Comparison of ENCODE assay signal across 21 mouse cellular contexts in the genomic region with DNA sequence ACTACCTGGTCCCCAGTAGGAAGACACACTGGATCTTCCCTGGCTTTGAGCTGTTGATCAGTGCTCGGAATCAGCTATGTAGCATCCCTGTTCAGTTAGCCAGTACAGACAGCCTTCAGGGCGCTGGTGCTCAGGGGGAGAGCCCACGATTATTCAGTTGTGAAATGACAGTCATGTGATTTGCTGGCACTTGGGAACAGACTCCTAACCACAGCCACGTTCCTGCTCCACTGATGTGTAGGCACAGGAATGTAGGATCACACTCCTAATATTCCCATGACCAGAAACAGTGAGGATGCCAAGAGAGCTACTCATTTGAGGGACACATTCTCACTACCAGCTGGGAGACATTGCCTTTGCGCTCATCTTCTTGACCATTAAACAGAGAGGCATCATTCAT. TPM values are rescaled to one million over a fixed set of nuclear protein-coding genes. Genes with fewer than 3 reads are reported as not detected.
DNase-seq lines count a peak whose midpoint lies in the region; ATAC-seq and TF ChIP-seq lines count a peak whose summit lies in the region.
"Had no signal": no experiment of that assay in that cellular context is flagged by ENCODE, and none has a peak within 500 bp of the region (broad histone marks: within the 10 kb centered on the region; RNA-seq: fewer than 3 reads in every experiment).

No protein-coding gene starts in this region.

- in situ Hi-C loops in Patski (cut with MboI; ENCODE audit: low pct_unique_long_range_greater_than_20kb) = loop anchor here (5.0 to 10.0 kb wide), 3 partner anchors 76 to 204 kb away; no protein-coding TSS in a partner anchor

- H3K9me3 ChIP-seq in lung, postnatal 0 days (ENCODE audit: low read length) = no peaks in the 10 kb centered on the region
- H3K9me3 ChIP-seq: embryonic facial prominence, embryonic 10.5 days; forebrain, embryonic 15.5 days; heart, embryonic 10.5 days; heart, embryonic 15.5 days; intestine, embryonic 15.5 days had no signal

- H3K36me3 ChIP-seq in lung, postnatal 0 days (ENCODE audit: insufficient read depth, low read length) = no peaks in the 10 kb centered on the region
- H3K36me3 ChIP-seq in C2C12 (ENCODE audit: control insufficient read depth, insufficient read depth) (no peaks in the 10 kb centered on the region), myocyte (ENCODE audit: control insufficient read depth, insufficient read depth) (no peaks in the 10 kb centered on the region)
- H3K36me3 ChIP-seq: embryonic facial prominence, embryonic 10.5 days; heart, embryonic 10.5 days; heart, embryonic 15.5 days; intestine, embryonic 15.5 days had no signal

- H3ac ChIP-seq in C2C12 (ENCODE audit: control insufficient read depth, insufficient read length, low read depth) (no peak overlapping the region), myocyte (ENCODE audit: control insufficient read depth, insufficient read length) (no peak overlapping the region)

- H3K27ac ChIP-seq in lung, postnatal 0 days (ENCODE audit: low read length) = no peak overlapping the region
- H3K27ac ChIP-seq: embryonic facial prominence, embryonic 10.5 days; forebrain, embryonic 15.5 days; heart, embryonic 10.5 days; heart, embryonic 15.5 days; hindbrain, embryonic 14.5 days; intestine, embryonic 15.5 days had no signal

- H3K9ac ChIP-seq in lung, postnatal 0 days (replicated peaks; ENCODE audit: low read depth) = no peak overlapping the region
- H3K9ac ChIP-seq: forebrain, embryonic 15.5 days; heart, embryonic 15.5 days; hindbrain, embryonic 14.5 days; intestine, embryonic 15.5 days had no signal

- 61% methylated on average over 5 of the region's 5 CpGs for WGBS in lung, postnatal 0 days
- 64% methylated on average over 5 of the region's 5 CpGs for WGBS in lung, adult 2 months

- no peak for TF ChIP-seq CTCF in lung, postnatal 0 days (IDR thresholded peaks at IDR 0.05)
- no peak for TF ChIP-seq CTCF in lung, adult 2 months (IDR thresholded peaks at IDR 0.05; ENCODE audit: insufficient read depth, low read length)
- TF ChIP-seq CTCF in C2C12 (IDR thresholded peaks at IDR 0.05; ENCODE audit: control insufficient read depth, insufficient read depth, insufficient read length) (no peak), Patski (IDR thresholded peaks at IDR 0.05) (no peak)

- H3K4me2 ChIP-seq in lung, postnatal 0 days (replicated peaks; ENCODE audit: low read depth, low read length) = no peak overlapping the region
- peak overlapping the region; percentile 20 for H3K4me2 ChIP-seq in myocyte (ENCODE audit: low read depth)
- H3K4me2 ChIP-seq: forebrain, embryonic 15.5 days; heart, embryonic 15.5 days; hindbrain, embryonic 14.5 days; intestine, embryonic 15.5 days had no signal

- no peak for TF ChIP-seq EP300 in lung, postnatal 0 days (IDR thresholded peaks at IDR 0.05)

- no peaks in the 10 kb centered on the region for H3K79me3 ChIP-seq in C2C12 (ENCODE audit: low read depth)

- peak; percentile 12 for DNase-seq in lung, postnatal 0 days (ENCODE audit: low spot score)
- no peak for DNase-seq in lung, adult 2 months
- DNase-seq in Patski (ENCODE audit: low read depth, low spot score) = peak; percentile 97
- no peak for DNase-seq in cerebellum, postnatal 14 days
- no peak for DNase-seq in spleen, postnatal 14 days (ENCODE audit: low spot score in 2 of 2)
- DNase-seq: adrenal gland, postnatal 25 days; cerebellum, adult 18-20 months; cerebellum, adult 9-11 months; gastrocnemius, postnatal 36 days; heart, adult 18-20 months; heart, postnatal 14 days had no signal

- POLR2A ChIA-PET in Patski (lab: Charles Lee) = interaction anchor here (1.2 to 5.2 kb wide), 3 partner anchors 41 to 126 kb away, joined by 3 to 44 read pairs (median 6); partner anchors contain the start of gene Plcxd2

- H3K79me2 ChIP-seq in C2C12 (ENCODE audit: control insufficient read depth, insufficient read depth) (no peaks in the 10 kb centered on the region), myocyte (ENCODE audit: control insufficient read depth, insufficient read depth) (no peaks in the 10 kb centered on the region)

- no peak for TF ChIP-seq POLR2A in lung, adult 2 months (IDR thresholded peaks at IDR 0.05; ENCODE audit: borderline replicate concordance, extremely low read depth, low read depth, low read length)
- TF ChIP-seq POLR2A in myocyte (IDR thresholded peaks at IDR 0.05; ENCODE audit: insufficient read length, low read depth) = no peak

- H3K27me3 ChIP-seq in lung, postnatal 0 days (replicated peaks; ENCODE audit: insufficient read depth, low read length) = no peaks in the 10 kb centered on the region
- H3K27me3 ChIP-seq in C2C12 (ENCODE audit: control insufficient read depth, insufficient read depth, insufficient read length) = no peaks in the 10 kb centered on the region
- no peaks in the 10 kb centered on the region for H3K27me3 ChIP-seq in Patski
- no peaks in the 10 kb centered on the region for H3K27me3 ChIP-seq in myocyte (ENCODE audit: control insufficient read depth, insufficient read depth, insufficient read length)
- H3K27me3 ChIP-seq: CH12.LX; forebrain, embryonic 15.5 days; heart, embryonic 15.5 days; intestine, embryonic 15.5 days had no signal

- CTCF ChIA-PET in Patski (lab: Charles Lee) = interaction anchor here (1.0 to 6.2 kb wide), 13 partner anchors 12 to 215 kb away, joined by 3 to 80 read pairs (median 3); no protein-coding TSS in a partner anchor

- no peak for ATAC-seq in lung, postnatal 0 days
- peak; percentile 93 for ATAC-seq in Patski
- ATAC-seq: intestine, embryonic 15.5 days had no signal

- no peak overlapping the region for H3K4me3 ChIP-seq in lung, postnatal 0 days (ENCODE audit: low read depth, low read length)
- no peak overlapping the region for H3K4me3 ChIP-seq in lung, adult 2 months (replicated peaks; ENCODE audit: extremely low read depth, low read depth, low read length)
- H3K4me3 ChIP-seq in C2C12 (ENCODE audit: insufficient read depth, poor library complexity, severe bottlenecking) (no peak overlapping the region), myocyte (no peak overlapping the region)
- H3K4me3 ChIP-seq: embryonic facial prominence, embryonic 10.5 days; erythroblast, embryonic 14.5 days; forebrain, embryonic 15.5 days; heart, embryonic 10.5 days; heart, embryonic 15.5 days; intestine, embryonic 15.5 days had no signal

- H3K4me1 ChIP-seq in lung, postnatal 0 days (ENCODE audit: insufficient read depth, low read depth, low read length) = peaks cover 5% of the 10 kb centered on the region; the same call in 1 of the 2 replicates
- peaks cover 8% of the 10 kb centered on the region for H3K4me1 ChIP-seq in lung, adult 2 months (ENCODE audit: control insufficient read depth, insufficient read depth, low read length)
- H3K4me1 ChIP-seq: heart, embryonic 10.5 days had no signal

TF ChIP-seq in C2C12, 6 proteins besides CTCF, POLR2A, EP300 and RAD21:
- TF ChIP-seq USF1 (IDR thresholded peaks at IDR 0.05; ENCODE audit: low read depth) (peak; percentile 87), MYOG (IDR thresholded peaks at IDR 0.05; ENCODE audit: control insufficient read depth, extremely low read depth, insufficient read length) (no peak), MYOD1 (IDR thresholded peaks at IDR 0.05; ENCODE audit: control insufficient read depth, insufficient read length, low read depth) (peak; percentile 27), FOSL1 (IDR thresholded peaks at IDR 0.05; ENCODE audit: insufficient read depth, low read length, poor library complexity, severe bottlenecking) (peak; percentile 19), CEBPB (IDR thresholded peaks at IDR 0.05; ENCODE audit: low read depth) (peak; percentile 86), MAX (IDR thresholded peaks at IDR 0.05) (peak; percentile 55)

TF ChIP-seq in myocyte, 11 proteins besides CTCF, POLR2A, EP300 and RAD21:
- TF ChIP-seq MYOG (IDR thresholded peaks at IDR 0.05; ENCODE audit: control insufficient read depth in 1 of 3, insufficient read depth in 1 of 3, insufficient read length in 2 of 3, low read depth in 2 of 3) = peak in 1 of 3 experiments; percentile 26
- no peak for TF ChIP-seq TCF3 (IDR thresholded peaks at IDR 0.05; ENCODE audit: insufficient read length, low read depth)
- TF ChIP-seq USF1 (IDR thresholded peaks at IDR 0.05; ENCODE audit: low read depth) = peak; percentile 73
- peak; percentile 48 for TF ChIP-seq CEBPB (IDR thresholded peaks at IDR 0.05; ENCODE audit: insufficient read depth, poor library complexity, severe bottlenecking)
- TF ChIP-seq SRF (IDR thresholded peaks at IDR 0.05; ENCODE audit: control insufficient read depth, insufficient read length, low read depth) = no peak
- TF ChIP-seq MYOD1 (IDR thresholded peaks at IDR 0.05; ENCODE audit: control insufficient read depth in 1 of 3, insufficient read length in 2 of 3, low read depth in 2 of 3) = no peak
- TF ChIP-seq TCF12 (IDR thresholded peaks at IDR 0.05; ENCODE audit: insufficient read depth, poor library complexity, severe bottlenecking) = no peak
- no peak for TF ChIP-seq MAX (IDR thresholded peaks at IDR 0.05; ENCODE audit: low read depth)
- TF ChIP-seq E2F4 (IDR thresholded peaks at IDR 0.05; ENCODE audit: insufficient read depth) = no peak
- TF ChIP-seq REST (IDR thresholded peaks at IDR 0.05; ENCODE audit: insufficient read depth, insufficient read length) = no peak
- no peak for TF ChIP-seq POLR2AphosphoS2 (IDR thresholded peaks at IDR 0.05; ENCODE audit: insufficient read length, low read depth)

RNA-seq across cellular contexts. Expression of gene Phldb2, which starts 15.3 kb away (rescaled TPM):
- polyA plus RNA-seq in lung, postnatal 0 days (2015; fragmentation: Nextera tagmentation; extraction: Ambion mirVana) = 54.2 and 66.7 TPM in 2 replicates
- polyA plus RNA-seq in lung, adult 2 months (2012; rRNA removed) = 53.0 and 55.6 TPM in 2 replicates
- 33.0 TPM for polyA plus RNA-seq in C2C12 (2012; fragmentation: generic; extraction: Trizol)
- polyA plus RNA-seq in Patski (2021) = 200 TPM
- 25.7 TPM for polyA plus RNA-seq in myocyte (2012; fragmentation: generic; extraction: Trizol)

RNA-seq across cellular contexts. Expression of gene Plcxd2, which starts 41.3 kb away (rescaled TPM):
- 0.15 and 0.20 TPM in 2 replicates for polyA plus RNA-seq in lung, postnatal 0 days (2015; fragmentation: Nextera tagmentation; extraction: Ambion mirVana)
- polyA plus RNA-seq in lung, adult 2 months (2012; rRNA removed) = 0.35 and 0.84 TPM in 2 replicates
- polyA plus RNA-seq in C2C12 (2012; fragmentation: generic; extraction: Trizol) (0.50 TPM), Patski (2021) (8.2 TPM), myocyte (2012; fragmentation: generic; extraction: Trizol) (0.90 TPM)

Comparison
In these comparisons a context has a peak if more than half of its experiments do, and no peak if none do; other contexts are left out.
1. DNase-seq: peak in lung, postnatal 0 days (single experiment) and Patski (single experiment); none in lung, adult 2 months (single experiment), cerebellum, postnatal 14 days (0 of 2) and spleen, postnatal 14 days (0 of 2).